Mouse (Mus musculus) liver, embryonic 14.5 days (tissue): ENCODE data around the gene Catsperz. TPM values are rescaled to one million over a fixed set of nuclear protein-coding genes. Genes with fewer than 3 reads are reported as not detected.

Source experiments
- ATAC-seq: fragments of 200-750 bp; cut with Nextera tagmentation; 2 replicates; pipeline ENCODE4 v1.8.0; 2017; ENCODE audit warnings: moderate number of reproducible peaks, mild to moderate bottlenecking, moderate library complexity; ENCODE audit not compliant: insufficient read depth
- DNase-seq, 3 experiments: peaks; one replicate each; pipeline ENCODE4 v3.0.0-alpha.2; 2012 to 2013; ENCODE audit warnings: low read depth in 3 of 3, low spot score in 3 of 3
- H3K27ac ChIP-seq: fragments of 300-500 bp; sonication (generic); 2 replicates; pipeline ENCODE4 v1.5.1; 2014; ENCODE audit warnings: moderate library complexity, mild to moderate bottlenecking, control low read depth, inconsistent platforms
- H3K27me3 ChIP-seq: fragments of 300-500 bp; sonication (generic); 2 replicates; pipeline ENCODE4 v1.6.1; 2014; ENCODE audit warnings: mild to moderate bottlenecking, low read length, moderate library complexity; ENCODE audit not compliant: control insufficient read depth, insufficient read depth
- H3K36me3 ChIP-seq: fragments of 300-500 bp; sonication (generic); replicated peaks from 2 replicates; pipeline ENCODE4 v1.6.1; 2014; ENCODE audit warnings: low read depth; ENCODE audit not compliant: control insufficient read depth, insufficient read depth
- H3K4me1 ChIP-seq, 2 experiments: fragments of 200-500 bp in 1 of 2; fragments of 300-500 bp in 1 of 2; sonication (generic) in 1 of 2; replicated peaks; 2 replicates each; pipeline ENCODE4 v1.6.1; 2012 to 2014; ENCODE audit warnings: antibody characterized with exemption in 1 of 2, inconsistent platforms in 1 of 2, low read length in 1 of 2; ENCODE audit not compliant: control insufficient read depth in 2 of 2, insufficient read depth in 2 of 2
- H3K4me2 ChIP-seq: fragments of 300-500 bp; sonication (generic); 2 replicates; pipeline ENCODE4 v1.6.1; 2014; ENCODE audit warnings: low read depth, mild to moderate bottlenecking, control low read depth, moderate library complexity
- H3K4me3 ChIP-seq, 2 experiments: fragments of 200-500 bp in 1 of 2; fragments of 300-500 bp in 1 of 2; sonication (generic) in 1 of 2; 2 replicates each; pipeline ENCODE4 v1.5.1; 2012 to 2014; ENCODE audit warnings: low read depth in 2 of 2, low read length in 2 of 2, mild to moderate bottlenecking in 2 of 2, control low read depth in 1 of 2, inconsistent platforms in 1 of 2, moderate library complexity in 1 of 2; ENCODE audit not compliant: insufficient read depth in 1 of 2
- H3K9ac ChIP-seq: fragments of 300-500 bp; sonication (generic); replicated peaks from 2 replicates; pipeline ENCODE4 v1.6.1; 2014; ENCODE audit warnings: mild to moderate bottlenecking, control low read depth, moderate library complexity
- H3K9me3 ChIP-seq: fragments of 300-500 bp; sonication (generic); 2 replicates; pipeline ENCODE4 v1.6.1; 2016; ENCODE audit warnings: low read length, mixed read lengths; ENCODE audit not compliant: control insufficient read depth
- CTCF ChIP-seq: IDR thresholded peaks from 2 replicates; pipeline ENCODE4 v1.5.1; 2016; ENCODE audit warnings: antibody characterized with exemption, low read depth, control low read depth
- EP300 ChIP-seq: IDR thresholded peaks from 2 replicates; pipeline ENCODE4 v1.6.1; 2016; ENCODE audit warnings: antibody characterized with exemption, low read depth
- WGBS: fragments of 180-500 bp; shearing (Covaris S2); extraction: QIAGEN DNeasy Blood & Tissue Kit; methylation state at CpG from one replicate; pipeline ENCODE4 v1.1.7; 2014; ENCODE audit not compliant: insufficient replicate concordance; 5-methylcytosine and 5-hydroxymethylcytosine counted together
- polyA plus RNA-seq, 2 experiments: library from polyadenylated mRNA; depleted of rRNA in 1 of 2; stranded (reverse) in 1 of 2; unstranded in 1 of 2; fragments of >200 nt; fragmentation: Nextera tagmentation in 1 of 2; extraction: Ambion mirVana in 1 of 2; gene quantifications; 2 replicates each; pipeline versions ENCODE4 v1.2.1 to v1.2.3; 2012 to 2014

Gene Catsperz
- polyA plus RNA-seq, 2 experiments = 0.16 to 0.28 TPM

GRCm38 (mm10) chr19:6920741-6921636 lies 4.2 kb downstream of the Catsperz start:
- Histone ChIP-seq H3K27me3 (peaks cover 24% of the 10 kb centered on the region), H3K27ac (peak overlapping the region; percentile 16), H3K4me3 (peak overlapping the region; percentile 58 to 82), H3K36me3 (no peaks in the 10 kb centered on the region), H3K4me1 (peaks cover 7 to 16% of the 10 kb centered on the region in 2 experiments), H3K9me3 (no peaks in the 10 kb centered on the region), H3K9ac (peak overlapping the region; percentile 82), H3K4me2 (peak overlapping the region; percentile 96)
- DNase-seq = no peak
- ATAC-seq = no peak
- WGBS = under 1% methylated on average over 46 of the region's 48 CpGs
- TF ChIP-seq CTCF (peak; percentile 37), EP300 (no peak)

DNA sequence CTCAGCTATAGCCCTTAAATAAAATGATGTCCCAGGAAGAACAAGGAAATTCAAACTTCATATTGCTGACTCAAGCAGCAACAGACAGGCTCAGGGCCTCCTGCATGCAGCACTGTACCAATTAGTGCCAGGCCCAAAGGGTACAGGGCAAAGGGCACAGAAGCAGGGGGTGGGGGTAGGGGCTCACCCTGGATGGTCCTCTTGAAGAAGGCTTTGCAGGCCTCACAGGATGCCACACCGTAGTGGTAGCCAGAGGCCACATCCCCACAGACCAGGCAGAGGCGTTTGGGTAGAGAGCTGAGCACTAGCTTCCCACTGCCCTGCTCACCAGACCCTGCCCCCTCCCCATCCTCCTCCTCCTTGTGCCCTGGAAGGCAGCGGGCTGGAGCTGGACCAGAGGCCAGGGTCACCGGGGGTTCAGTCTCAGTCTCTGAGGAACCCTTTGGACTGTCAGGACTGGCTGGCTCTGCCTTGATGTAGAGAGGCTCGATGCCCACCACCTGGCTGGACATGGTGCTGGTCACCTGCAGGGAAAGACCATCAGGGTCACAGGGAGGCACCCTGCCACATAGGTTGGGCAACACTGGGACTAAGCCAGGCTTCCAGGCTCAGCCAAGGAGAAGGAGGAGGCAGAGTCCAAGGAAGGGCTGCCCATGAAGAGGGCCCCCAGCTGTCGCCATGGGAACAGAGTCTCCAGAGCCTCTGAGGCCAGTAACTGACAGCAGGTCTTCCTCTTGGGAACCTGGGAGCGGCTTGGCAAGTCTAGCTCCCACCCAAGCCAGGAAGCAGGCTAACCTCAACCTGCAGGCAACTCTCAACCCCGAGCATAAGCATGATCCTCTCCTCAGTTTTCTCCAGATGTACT lies 5.1 kb downstream of the Catsperz start:
- WGBS = 52% methylated on average over 8 of the region's 8 CpGs

GRCm38 (mm10) chr19:6919431-6919830 lies 5.7 kb downstream of the Catsperz start:
- DNase-seq (no peak), ATAC-seq (no peak)
- Histone ChIP-seq H3K4me1 (peaks cover 7 to 21% of the 10 kb centered on the region in 2 experiments), H3K27ac (no peak overlapping the region), H3K4me3 (no peak overlapping the region), H3K27me3 (peaks cover 8% of the 10 kb centered on the region), H3K36me3 (no peaks in the 10 kb centered on the region), H3K4me2 (no peak overlapping the region), H3K9me3 (no peaks in the 10 kb centered on the region), H3K9ac (no peak overlapping the region)
- TF ChIP-seq CTCF (no peak), EP300 (no peak)

More for the DNA sequence above, 5.1 kb downstream of the Catsperz start:
- ATAC-seq (no peak), DNase-seq (no peak)
- TF ChIP-seq EP300 = no peak
- TF ChIP-seq CTCF = no peak
- Histone ChIP-seq H3K9me3 (no peaks in the 10 kb centered on the region), H3K27me3 (peaks cover 15% of the 10 kb centered on the region), H3K27ac (no peak overlapping the region), H3K4me3 (peak overlapping the region; percentile 58 to 82; a peak in 3 of 4 replicates), H3K4me2 (peak overlapping the region; percentile 96), H3K36me3 (no peaks in the 10 kb centered on the region), H3K9ac (no peak overlapping the region), H3K4me1 (peaks cover 7 to 21% of the 10 kb centered on the region in 2 experiments)

- peaks cover under 1% of the 10 kb centered on the region; the same call in 1 of the 2 replicates for H3K27me3 ChIP-seq
- no peak for ATAC-seq
- no peak for TF ChIP-seq EP300
- no peak for TF ChIP-seq CTCF
- H3K9ac ChIP-seq = no peak overlapping the region
- H3K27ac ChIP-seq = no peak overlapping the region
- 66% methylated on average over 4 of the region's 4 CpGs for WGBS
- H3K4me1 ChIP-seq = peaks cover 7 to 21% of the 10 kb centered on the region in 2 experiments
- H3K9me3 ChIP-seq = no peaks in the 10 kb centered on the region
- no peak overlapping the region for H3K4me2 ChIP-seq
- no peak for DNase-seq
- H3K4me3 ChIP-seq = no peak overlapping the region
- no peaks in the 10 kb centered on the region; the same call in 1 of the 2 replicates for H3K36me3 ChIP-seq
Observed at GRCm38 (mm10) chr19:6918321-6918720, 6.9 kb downstream of the Catsperz start.

DNA sequence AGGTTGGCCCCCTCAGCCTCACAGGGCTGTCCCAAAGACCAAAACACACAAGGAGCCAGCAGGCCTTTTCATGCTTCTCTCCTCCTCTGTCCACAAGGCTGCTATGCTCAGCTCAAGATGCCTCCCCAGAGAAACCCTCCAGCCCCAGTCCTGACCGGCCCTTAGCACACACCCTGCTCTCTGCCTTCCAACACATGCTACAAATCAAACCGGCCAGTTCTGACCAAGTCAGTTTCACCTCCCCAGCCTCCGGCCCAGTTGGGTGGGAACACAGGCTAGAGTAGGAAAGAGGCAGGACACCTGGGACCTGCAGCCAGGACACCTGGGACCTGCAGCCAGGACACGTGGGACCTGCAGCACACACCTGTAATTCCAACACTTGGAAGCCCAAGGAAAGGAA lies 8.7 kb downstream of the Catsperz start:
- Histone ChIP-seq H3K27ac (no peak overlapping the region), H3K27me3 (no peaks in the 10 kb centered on the region), H3K4me2 (no peak overlapping the region), H3K36me3 (peaks cover 14% of the 10 kb centered on the region), H3K9me3 (no peaks in the 10 kb centered on the region), H3K4me3 (no peak overlapping the region), H3K9ac (no peak overlapping the region), H3K4me1 (peaks cover 0 to 11% of the 10 kb centered on the region in 2 experiments)
- WGBS = 71% methylated on average over 4 of the region's 4 CpGs
- no peak for DNase-seq
- no peak for ATAC-seq
- TF ChIP-seq CTCF = no peak
